14 mouse cellular contexts compared by ENCODE assay signal in the genomic region with DNA sequence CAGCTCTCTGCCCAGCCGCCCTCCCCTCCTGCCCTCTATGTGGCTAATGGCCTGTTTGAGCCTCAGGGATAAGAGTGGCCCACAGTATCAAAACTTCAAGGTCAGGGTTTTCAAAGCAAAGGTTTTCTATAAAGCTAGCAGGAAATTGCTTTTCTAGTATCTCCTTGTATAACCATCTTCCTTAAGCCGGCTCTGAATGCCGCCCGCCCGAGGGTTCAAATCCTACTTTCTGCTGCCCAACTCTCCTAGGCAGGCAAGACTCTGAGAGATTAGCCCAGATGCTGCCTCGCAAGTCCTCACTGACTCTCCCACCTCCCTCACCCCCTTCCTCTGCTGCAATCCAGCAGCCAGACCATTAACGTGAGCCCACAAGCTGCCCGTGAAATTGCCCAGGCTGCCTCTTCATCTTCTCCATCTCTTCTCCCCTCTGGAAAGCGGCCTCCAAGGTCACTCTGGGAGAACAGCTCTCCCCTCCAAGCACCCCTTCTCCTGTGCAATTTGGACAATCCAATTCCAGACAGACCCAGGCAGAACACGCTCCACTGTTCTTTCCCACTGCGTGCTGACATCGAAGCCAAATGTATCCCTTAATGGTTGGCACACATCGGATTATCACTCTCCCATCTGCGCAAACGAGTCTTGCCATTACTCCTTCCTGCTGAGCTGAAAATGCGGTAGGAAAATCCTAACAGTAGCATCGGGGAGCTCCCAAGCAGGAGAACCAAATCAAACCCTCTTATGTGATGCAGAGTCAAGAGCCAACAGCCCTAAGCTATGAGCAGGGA. TPM values are rescaled to one million over a fixed set of nuclear protein-coding genes. Genes with fewer than 3 reads are reported as not detected.
DNase-seq lines count a peak whose midpoint lies in the region; ATAC-seq lines count a peak whose summit lies in the region.
"Had no signal": no experiment of that assay in that cellular context is flagged by ENCODE, and none has a peak within 500 bp of the region (broad histone marks: within the 10 kb centered on the region; RNA-seq: fewer than 3 reads in every experiment).

No protein-coding gene starts in this region.

- H3K27me3 ChIP-seq in heart, embryonic 13.5 days (replicated peaks) = peaks cover 37% of the 10 kb centered on the region; the same call in 1 of the 2 replicates
- H3K27me3 ChIP-seq in midbrain, embryonic 13.5 days = no peaks in the 10 kb centered on the region
- H3K27me3 ChIP-seq in midbrain, embryonic 10.5 days (ENCODE audit: low read depth, poor library complexity, severe bottlenecking) = no peaks in the 10 kb centered on the region
- H3K27me3 ChIP-seq in hindbrain, embryonic 16.5 days (replicated peaks; ENCODE audit: control insufficient read depth, insufficient read depth, low read length) = no peaks in the 10 kb centered on the region
- H3K27me3 ChIP-seq in neural tube, embryonic 14.5 days (ENCODE audit: control insufficient read depth, insufficient read depth, low read length) = no peaks in the 10 kb centered on the region
- H3K27me3 ChIP-seq: embryonic facial prominence, embryonic 13.5 days had no signal

- H3K27ac ChIP-seq in heart, embryonic 13.5 days (replicated peaks) = no peak overlapping the region
- H3K27ac ChIP-seq in midbrain, embryonic 13.5 days = peak overlapping the region; percentile 69
- H3K27ac ChIP-seq in midbrain, embryonic 10.5 days (replicated peaks) = no peak overlapping the region
- H3K27ac ChIP-seq in hindbrain, embryonic 16.5 days (ENCODE audit: low read depth, low read length) = peak overlapping the region; percentile 66
- H3K27ac ChIP-seq in neural tube, embryonic 14.5 days (ENCODE audit: low read depth, low read length) = peak overlapping the region; percentile 64
- H3K27ac ChIP-seq: embryonic facial prominence, embryonic 13.5 days; heart, adult 2 months; kidney, postnatal 0 days had no signal

- intact Hi-C loops in heart, postnatal 14 days (cut with DNase I) = no loop called here

- no peaks in the 10 kb centered on the region for H3K9me3 ChIP-seq in heart, embryonic 13.5 days
- no peaks in the 10 kb centered on the region for H3K9me3 ChIP-seq in midbrain, embryonic 13.5 days
- peaks cover 13% of the 10 kb centered on the region for H3K9me3 ChIP-seq in midbrain, embryonic 10.5 days (replicated peaks)
- 0 out of 2 replicates have a peak, but pooled peaks cover 2% of the 10 kb centered on the region for H3K9me3 ChIP-seq in hindbrain, embryonic 16.5 days (ENCODE audit: control insufficient read depth, low read length)
- H3K9me3 ChIP-seq in neural tube, embryonic 14.5 days (ENCODE audit: control insufficient read depth, low read length) = no peaks in the 10 kb centered on the region

- no peak overlapping the region for H3K4me3 ChIP-seq in heart, embryonic 13.5 days
- no peak overlapping the region for H3K4me3 ChIP-seq in midbrain, embryonic 13.5 days (replicated peaks)
- H3K4me3 ChIP-seq in midbrain, embryonic 10.5 days = no peak overlapping the region
- H3K4me3 ChIP-seq in hindbrain, embryonic 16.5 days (ENCODE audit: low read length) = no peak overlapping the region
- no peak overlapping the region for H3K4me3 ChIP-seq in neural tube, embryonic 14.5 days (ENCODE audit: low read depth, low read length)
- H3K4me3 ChIP-seq: embryonic facial prominence, embryonic 13.5 days; heart, adult 2 months; megakaryocyte, embryonic 14.5 days had no signal

- 59% methylated on average over 17 of the region's 17 CpGs for WGBS in heart, embryonic 13.5 days
- WGBS in midbrain, embryonic 13.5 days = 57% methylated on average over 17 of the region's 17 CpGs
- WGBS in midbrain, embryonic 10.5 days = 62% methylated on average over 17 of the region's 17 CpGs
- WGBS in hindbrain, embryonic 16.5 days = 50% methylated on average over 17 of the region's 17 CpGs
- WGBS in neural tube, embryonic 14.5 days = 49% methylated on average over 17 of the region's 17 CpGs

- peaks cover 10% of the 10 kb centered on the region; the same call in 1 of the 2 replicates for H3K36me3 ChIP-seq in heart, embryonic 13.5 days
- peaks cover 10% of the 10 kb centered on the region for H3K36me3 ChIP-seq in midbrain, embryonic 13.5 days
- H3K36me3 ChIP-seq in midbrain, embryonic 10.5 days = peaks cover 18% of the 10 kb centered on the region
- no peaks in the 10 kb centered on the region for H3K36me3 ChIP-seq in hindbrain, embryonic 16.5 days (ENCODE audit: control insufficient read depth, insufficient read depth, low read length)
- H3K36me3 ChIP-seq in neural tube, embryonic 14.5 days (ENCODE audit: control insufficient read depth, insufficient read depth, low read length) = no peaks in the 10 kb centered on the region

- DNase-seq in heart, postnatal 14 days = no peak
- no peak for DNase-seq in midbrain, embryonic 10.5 days (ENCODE audit: low spot score)
- DNase-seq: heart, adult 2 months; lung, adult 2 months had no signal

- peaks cover 43% of the 10 kb centered on the region for H3K4me1 ChIP-seq in heart, embryonic 13.5 days
- peaks cover 62% of the 10 kb centered on the region for H3K4me1 ChIP-seq in midbrain, embryonic 13.5 days (replicated peaks)
- H3K4me1 ChIP-seq in midbrain, embryonic 10.5 days = peaks cover 66% of the 10 kb centered on the region
- H3K4me1 ChIP-seq in hindbrain, embryonic 16.5 days (ENCODE audit: control insufficient read depth, insufficient read depth, low read depth, low read length) = peaks cover 37% of the 10 kb centered on the region
- peaks cover 43% of the 10 kb centered on the region for H3K4me1 ChIP-seq in neural tube, embryonic 14.5 days (ENCODE audit: control insufficient read depth, insufficient read depth, low read length)

- ATAC-seq in heart, embryonic 13.5 days (ENCODE audit: extremely low read depth, insufficient number of reproducible peaks, low FRiP score, low TSS enrichment) = no peak
- ATAC-seq in midbrain, embryonic 13.5 days = 0 out of 2 replicates have a peak, but pooled peaks have one; percentile 18
- peak; percentile 37; the same call in 1 of the 2 replicates for ATAC-seq in hindbrain, embryonic 16.5 days
- peak; percentile 39; the same call in 1 of the 2 replicates for ATAC-seq in neural tube, embryonic 14.5 days (ENCODE audit: low read depth)
- ATAC-seq in megakaryocyte, adult 5-6 weeks (ENCODE audit: poor library complexity, severe bottlenecking) = no peak
- ATAC-seq in megakaryocyte progenitor cell, adult 5-6 weeks (replicated peaks; ENCODE audit: poor library complexity) = no peak
- ATAC-seq: intestine, embryonic 16.5 days had no signal

- no peak overlapping the region for H3K4me2 ChIP-seq in heart, embryonic 13.5 days
- no peak overlapping the region for H3K4me2 ChIP-seq in midbrain, embryonic 13.5 days (replicated peaks)
- H3K4me2 ChIP-seq in hindbrain, embryonic 16.5 days (ENCODE audit: low read length) = peak overlapping the region; percentile 10; the same call in 1 of the 2 replicates
- H3K4me2 ChIP-seq in neural tube, embryonic 14.5 days (ENCODE audit: low read depth, low read length) = no peak overlapping the region
- H3K4me2 ChIP-seq: embryonic facial prominence, embryonic 13.5 days had no signal

- H3K9ac ChIP-seq in heart, embryonic 13.5 days = 0 out of 2 replicates have a peak overlapping the region, but pooled peaks have one; percentile 12
- peak overlapping the region; percentile 23; the same call in 1 of the 2 replicates for H3K9ac ChIP-seq in midbrain, embryonic 13.5 days (replicated peaks)
- H3K9ac ChIP-seq in hindbrain, embryonic 16.5 days (ENCODE audit: low read depth, low read length) = peak overlapping the region; percentile 19; the same call in 1 of the 2 replicates
- no peak overlapping the region for H3K9ac ChIP-seq in neural tube, embryonic 14.5 days (replicated peaks; ENCODE audit: low read depth, low read length)
- H3K9ac ChIP-seq: embryonic facial prominence, embryonic 13.5 days had no signal

RNA-seq across cellular contexts. Expression of gene Vav2, which starts 30.0 kb away (rescaled TPM):
- 2.6 and 2.7 TPM in 2 replicates for polyA plus RNA-seq in heart, embryonic 13.5 days (2015; fragmentation: Nextera tagmentation; extraction: Ambion mirVana)
- 10 to 100 TPM; 14.4 to 15.0 TPM for total RNA-seq in heart, postnatal 14 days (2021)
- 12.7 and 15.4 TPM in 2 replicates for polyA plus RNA-seq in midbrain, embryonic 13.5 days (2015; fragmentation: Nextera tagmentation; extraction: Ambion mirVana)
- 11.4 and 13.3 TPM in 2 replicates for polyA plus RNA-seq in midbrain, embryonic 10.5 days (2016; fragmentation: Nextera tagmentation; extraction: Ambion mirVana)
- 10.4 and 11.8 TPM in 2 replicates for polyA plus RNA-seq in hindbrain, embryonic 16.5 days (2015; fragmentation: Nextera tagmentation; extraction: Ambion mirVana)
- polyA plus RNA-seq in neural tube, embryonic 14.5 days (2014; fragmentation: Nextera tagmentation; extraction: Ambion mirVana) = 14.5 and 18.7 TPM in 2 replicates
- 5.9 and 8.0 TPM in 2 replicates for total RNA-seq in megakaryocyte, adult 5-6 weeks (2015)
- 11.0 and 11.5 TPM in 2 replicates for total RNA-seq in megakaryocyte, adult 5-6 weeks (2017)
- 4.8 and 7.5 TPM in 2 replicates for total RNA-seq in megakaryocyte progenitor cell, adult 5-6 weeks (2015)
- 5.7 and 9.2 TPM in 2 replicates for total RNA-seq in megakaryocyte progenitor cell, adult 5-6 weeks (2017)

RNA-seq across cellular contexts. Expression of gene Brd3os, which starts 45.3 kb away (rescaled TPM):
- 3.7 and 3.8 TPM in 2 replicates for polyA plus RNA-seq in heart, embryonic 13.5 days (2015; fragmentation: Nextera tagmentation; extraction: Ambion mirVana)
- total RNA-seq in heart, postnatal 14 days (2021) = 1 to 10 TPM; 1.2 TPM
- polyA plus RNA-seq in midbrain, embryonic 13.5 days (2015; fragmentation: Nextera tagmentation; extraction: Ambion mirVana) = 27.9 and 29.0 TPM in 2 replicates
- polyA plus RNA-seq in midbrain, embryonic 10.5 days (2016; fragmentation: Nextera tagmentation; extraction: Ambion mirVana) = 9.2 and 11.9 TPM in 2 replicates
- 45.6 and 46.2 TPM in 2 replicates for polyA plus RNA-seq in hindbrain, embryonic 16.5 days (2015; fragmentation: Nextera tagmentation; extraction: Ambion mirVana)
- 39.6 and 51.2 TPM in 2 replicates for polyA plus RNA-seq in neural tube, embryonic 14.5 days (2014; fragmentation: Nextera tagmentation; extraction: Ambion mirVana)
- 0.93 TPM in 1 of 2 replicates, not detected in the other for total RNA-seq in megakaryocyte, adult 5-6 weeks (2015)
- 0.11 TPM in 1 of 2 replicates, not detected in the other for total RNA-seq in megakaryocyte, adult 5-6 weeks (2017)
- total RNA-seq in megakaryocyte progenitor cell, adult 5-6 weeks (2015) = 0.12 TPM in 1 of 2 replicates, not detected in the other
- 0.14 TPM in 1 of 2 replicates, not detected in the other for total RNA-seq in megakaryocyte progenitor cell, adult 5-6 weeks (2017)

Comparison
In these comparisons a context has a peak if more than half of its experiments do, and no peak if none do; other contexts are left out.
1. H3K27ac ChIP-seq: peak in midbrain, embryonic 13.5 days (single experiment), hindbrain, embryonic 16.5 days (single experiment) and neural tube, embryonic 14.5 days (single experiment); none in heart, embryonic 13.5 days (single experiment) and midbrain, embryonic 10.5 days (single experiment).
2. ATAC-seq: peak in midbrain, embryonic 13.5 days (single experiment), hindbrain, embryonic 16.5 days (single experiment) and neural tube, embryonic 14.5 days (single experiment); none in heart, embryonic 13.5 days (single experiment), megakaryocyte, adult 5-6 weeks (single experiment) and megakaryocyte progenitor cell, adult 5-6 weeks (single experiment).